Mouse (Mus musculus): ENCODE results near the gene Marcks. TPM values are rescaled to one million over a fixed set of nuclear protein-coding genes. Genes with fewer than 3 reads are reported as not detected.

Marcks gene
- polyA plus RNA-seq, 1 experiment from 2014 or later = 350 TPM

- no peak for ATAC-seq
- WGBS = 83% methylated on average over 5 of the region's 5 CpGs
Observed at GRCm38 (mm10) chr10:37157156-37157555, 18.4 kb upstream of the Marcks start.

GRCm38 (mm10) chr10:37155131-37155530, 16.4 kb upstream of the Marcks start:
- Histone ChIP-seq H3K36me3 (ENCODE audit: control insufficient read depth, insufficient read depth, low read length) (no peaks in the 10 kb centered on the region), H3K4me3 (ENCODE audit: low read depth, low read length) (no peak overlapping the region)
- WGBS = 43% methylated on average over 2 of the region's 2 CpGs

More at GRCm38 (mm10) chr10:37157156-37157555, 18.4 kb upstream of the Marcks start:
- Histone ChIP-seq H3K9ac (ENCODE audit: low read length) (no peak overlapping the region), H3K4me3 (ENCODE audit: low read depth, low read length) (no peak overlapping the region), H3K4me1 (ENCODE audit: control insufficient read depth, insufficient read depth, low read length) (no peaks in the 10 kb centered on the region), H3K36me3 (ENCODE audit: control insufficient read depth, insufficient read depth, low read length) (no peaks in the 10 kb centered on the region), H3K27me3 (replicated peaks; ENCODE audit: control insufficient read depth, insufficient read depth, low read length) (no peaks in the 10 kb centered on the region), H3K27ac (ENCODE audit: low read depth, low read length) (no peak overlapping the region), H3K9me3 (replicated peaks; ENCODE audit: control insufficient read depth, low read length) (no peaks in the 10 kb centered on the region; the same call in 1 of the 2 replicates), H3K4me2 (ENCODE audit: low read length) (no peak overlapping the region)
- DNase-seq (ENCODE audit: low spot score) = no peak

GRCm38 (mm10) chr10:37151539-37152271, 13.0 kb upstream of the Marcks start:
- H3K4me1 ChIP-seq (ENCODE audit: control insufficient read depth, insufficient read depth, low read length) = no peaks in the 10 kb centered on the region
- no peaks in the 10 kb centered on the region for H3K36me3 ChIP-seq (ENCODE audit: control insufficient read depth, insufficient read depth, low read length)
- H3K27ac ChIP-seq (ENCODE audit: low read depth, low read length) = no peak overlapping the region
- peak; percentile 72 for DNase-seq (ENCODE audit: low spot score)
- no peak overlapping the region for H3K4me2 ChIP-seq (ENCODE audit: low read length)
- no peaks in the 10 kb centered on the region for H3K27me3 ChIP-seq (replicated peaks; ENCODE audit: control insufficient read depth, insufficient read depth, low read length)
- WGBS = 69% methylated on average over 7 of the region's 7 CpGs
- no peaks in the 10 kb centered on the region; the same call in 1 of the 2 replicates for H3K9me3 ChIP-seq (replicated peaks; ENCODE audit: control insufficient read depth, low read length)
- H3K4me3 ChIP-seq (ENCODE audit: low read depth, low read length) = no peak overlapping the region
- H3K9ac ChIP-seq (ENCODE audit: low read length) = no peak overlapping the region
- ATAC-seq = peak; percentile 68

More at GRCm38 (mm10) chr10:37155131-37155530, 16.4 kb upstream of the Marcks start:
- Histone ChIP-seq H3K27ac (ENCODE audit: low read depth, low read length) (no peak overlapping the region), H3K4me2 (ENCODE audit: low read length) (no peak overlapping the region), H3K9ac (ENCODE audit: low read length) (no peak overlapping the region), H3K27me3 (replicated peaks; ENCODE audit: control insufficient read depth, insufficient read depth, low read length) (no peaks in the 10 kb centered on the region), H3K4me1 (ENCODE audit: control insufficient read depth, insufficient read depth, low read length) (no peaks in the 10 kb centered on the region), H3K9me3 (replicated peaks; ENCODE audit: control insufficient read depth, low read length) (no peaks in the 10 kb centered on the region; the same call in 1 of the 2 replicates)
- no peak for ATAC-seq
- DNase-seq (ENCODE audit: low spot score) = no peak

GRCm38 (mm10) chr10:37148016-37148415, 9.3 kb upstream of the Marcks start:
- no peaks in the 10 kb centered on the region for H3K9me3 ChIP-seq (replicated peaks; ENCODE audit: control insufficient read depth, low read length)
- no peak overlapping the region for H3K4me3 ChIP-seq (ENCODE audit: low read depth, low read length)
- no peak for ATAC-seq
- no peak overlapping the region for H3K4me2 ChIP-seq (ENCODE audit: low read length)
- H3K36me3 ChIP-seq (ENCODE audit: control insufficient read depth, insufficient read depth, low read length) = no peaks in the 10 kb centered on the region
- H3K9ac ChIP-seq (ENCODE audit: low read length) = no peak overlapping the region
- no peaks in the 10 kb centered on the region for H3K4me1 ChIP-seq (ENCODE audit: control insufficient read depth, insufficient read depth, low read length)
- no peak overlapping the region for H3K27ac ChIP-seq (ENCODE audit: low read depth, low read length)
- DNase-seq (ENCODE audit: low spot score) = no peak
- WGBS = 84% methylated on average over 3 of the region's 3 CpGs
- H3K27me3 ChIP-seq (replicated peaks; ENCODE audit: control insufficient read depth, insufficient read depth, low read length) = no peaks in the 10 kb centered on the region

- ATAC-seq (no peak), DNase-seq (ENCODE audit: low spot score) (no peak)
- Histone ChIP-seq H3K4me2 (ENCODE audit: low read length) (no peak overlapping the region), H3K4me3 (ENCODE audit: low read depth, low read length) (no peak overlapping the region), H3K27ac (ENCODE audit: low read depth, low read length) (no peak overlapping the region), H3K27me3 (replicated peaks; ENCODE audit: control insufficient read depth, insufficient read depth, low read length) (no peaks in the 10 kb centered on the region), H3K9ac (ENCODE audit: low read length) (no peak overlapping the region), H3K4me1 (ENCODE audit: control insufficient read depth, insufficient read depth, low read length) (peaks cover 8% of the 10 kb centered on the region), H3K9me3 (replicated peaks; ENCODE audit: control insufficient read depth, low read length) (no peaks in the 10 kb centered on the region), H3K36me3 (ENCODE audit: control insufficient read depth, insufficient read depth, low read length) (no peaks in the 10 kb centered on the region)
- 90% methylated on average over 1 of the region's 1 CpGs for WGBS
Observed at GRCm38 (mm10) chr10:37145456-37145855, 6.7 kb upstream of the Marcks start.

GRCm38 (mm10) chr10:37141621-37142020, 2.9 kb upstream of the Marcks start:
- 60% methylated on average over 4 of the region's 4 CpGs for WGBS
- H3K36me3 ChIP-seq (ENCODE audit: control insufficient read depth, insufficient read depth, low read length) = peaks cover under 1% of the 10 kb centered on the region
- peak overlapping the region; percentile 96 for H3K4me3 ChIP-seq (ENCODE audit: low read depth, low read length)
- no peaks in the 10 kb centered on the region for H3K9me3 ChIP-seq (replicated peaks; ENCODE audit: control insufficient read depth, low read length)
- peaks cover 8% of the 10 kb centered on the region for H3K4me1 ChIP-seq (ENCODE audit: control insufficient read depth, insufficient read depth, low read length)
- DNase-seq (ENCODE audit: low spot score) (no peak), ATAC-seq (no peak)
- peak overlapping the region; percentile 100 for H3K27ac ChIP-seq (ENCODE audit: low read depth, low read length)
- H3K27me3 ChIP-seq (replicated peaks; ENCODE audit: control insufficient read depth, insufficient read depth, low read length) = no peaks in the 10 kb centered on the region
- H3K4me2 ChIP-seq (ENCODE audit: low read length) = peak overlapping the region; percentile 67
- H3K9ac ChIP-seq (ENCODE audit: low read length) = peak overlapping the region; percentile 100

GRCm38 (mm10) chr10:37140736-37141451, 2.2 kb upstream of the Marcks start:
- Histone ChIP-seq H3K27me3 (replicated peaks; ENCODE audit: control insufficient read depth, insufficient read depth, low read length) (no peaks in the 10 kb centered on the region), H3K4me3 (ENCODE audit: low read depth, low read length) (peak overlapping the region; percentile 96), H3K4me2 (ENCODE audit: low read length) (peak overlapping the region; percentile 67), H3K9me3 (replicated peaks; ENCODE audit: control insufficient read depth, low read length) (no peaks in the 10 kb centered on the region), H3K4me1 (ENCODE audit: control insufficient read depth, insufficient read depth, low read length) (peaks cover 8% of the 10 kb centered on the region), H3K27ac (ENCODE audit: low read depth, low read length) (peak overlapping the region; percentile 100), H3K9ac (ENCODE audit: low read length) (peak overlapping the region; percentile 100), H3K36me3 (ENCODE audit: control insufficient read depth, insufficient read depth, low read length) (peaks cover 8% of the 10 kb centered on the region)
- DNase-seq (ENCODE audit: low spot score) (peak; percentile 99), ATAC-seq (peak; percentile 89)
- under 1% methylated on average over 40 of the region's 47 CpGs for WGBS

- H3K4me1 ChIP-seq (ENCODE audit: control insufficient read depth, insufficient read depth, low read length) = peaks cover 8% of the 10 kb centered on the region
- H3K36me3 ChIP-seq (ENCODE audit: control insufficient read depth, insufficient read depth, low read length) = peaks cover 13% of the 10 kb centered on the region
- H3K9ac ChIP-seq (ENCODE audit: low read length) = peak overlapping the region; percentile 100
- H3K4me2 ChIP-seq (ENCODE audit: low read length) = peak overlapping the region; percentile 67
- H3K27me3 ChIP-seq (replicated peaks; ENCODE audit: control insufficient read depth, insufficient read depth, low read length) = no peaks in the 10 kb centered on the region
- under 1% methylated on average over 24 of the region's 24 CpGs for WGBS
- H3K27ac ChIP-seq (ENCODE audit: low read depth, low read length) = peak overlapping the region; percentile 100
- H3K4me3 ChIP-seq (ENCODE audit: low read depth, low read length) = peak overlapping the region; percentile 96
- H3K9me3 ChIP-seq (replicated peaks; ENCODE audit: control insufficient read depth, low read length) = no peaks in the 10 kb centered on the region
- ATAC-seq (no peak), DNase-seq (ENCODE audit: low spot score) (peak; percentile 71)
Observed at GRCm38 (mm10) chr10:37140166-37140735, 1.5 kb upstream of the Marcks start.

Measured in forebrain, embryonic 14.5 days (tissue).